8 mouse cellular contexts compared by ENCODE assay signal in the genomic region with DNA sequence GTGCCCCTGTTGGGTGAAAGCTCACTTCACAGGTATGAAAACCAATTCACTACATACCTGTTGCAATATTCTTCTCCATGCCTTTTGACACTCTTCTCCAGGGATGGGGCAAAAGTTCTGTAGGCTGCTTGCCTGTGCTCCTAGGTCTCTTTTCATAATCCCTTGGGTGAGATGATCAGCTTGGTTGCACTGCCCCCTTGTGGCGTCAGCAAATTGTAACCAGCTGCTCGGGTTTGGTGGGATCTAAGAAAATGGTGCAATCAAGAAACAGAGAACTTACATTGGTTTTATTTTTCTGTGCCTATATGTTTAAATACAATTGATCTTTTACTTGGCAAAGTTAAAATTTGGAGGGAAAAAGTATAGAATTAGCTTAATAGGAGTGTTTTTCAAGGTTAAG.
A peak's percentile ranks its signal among the peaks of the same experiment; 100 is the strongest.
DNase-seq lines count a peak whose midpoint lies in the region; ATAC-seq and TF ChIP-seq lines count a peak whose summit lies in the region.

No protein-coding gene starts in this region.

- no peak overlapping the region for H3K9ac ChIP-seq in forebrain, embryonic 14.5 days (ENCODE audit: low read length)
- no peak overlapping the region for H3K9ac ChIP-seq in kidney, postnatal 0 days (ENCODE audit: low read depth, low read length)
- H3K9ac ChIP-seq in liver, embryonic 11.5 days (ENCODE audit: low read depth, low read length): no peak overlapping the region

- peak; percentile 91 for TF ChIP-seq CTCF in kidney, postnatal 0 days (IDR thresholded peaks at IDR 0.05; ENCODE audit: low read depth)

- H3K4me3 ChIP-seq in forebrain, embryonic 14.5 days (ENCODE audit: low read depth, low read length): no peak overlapping the region
- H3K4me3 ChIP-seq in kidney, postnatal 0 days (replicated peaks; ENCODE audit: low read depth, low read length): no peak overlapping the region
- H3K4me3 ChIP-seq in liver, embryonic 11.5 days (ENCODE audit: low read depth, low read length): no peak overlapping the region

- peak; percentile 9 to 54 for DNase-seq in urinary bladder, adult 18-20 months (ENCODE audit: low spot score in 2 of 2)
- no peak for DNase-seq in urinary bladder, postnatal 10 days (ENCODE audit: low spot score)
- DNase-seq in brain, embryonic 18.5 days (ENCODE audit: low read depth, low spot score): peak; percentile 58
- peak; percentile 89 for DNase-seq in forebrain, embryonic 14.5 days (ENCODE audit: low spot score)
- DNase-seq in kidney, postnatal 0 days (ENCODE audit: low spot score): peak; percentile 80
- peak; percentile 63 for DNase-seq in liver, embryonic 11.5 days (ENCODE audit: low spot score)
- peak; percentile 79 for DNase-seq in right cerebral cortex, adult 18-20 months

- no peak overlapping the region for H3K4me2 ChIP-seq in forebrain, embryonic 14.5 days (ENCODE audit: low read length)
- no peak overlapping the region for H3K4me2 ChIP-seq in kidney, postnatal 0 days (ENCODE audit: low read length)
- no peak overlapping the region for H3K4me2 ChIP-seq in liver, embryonic 11.5 days

- WGBS in forebrain, embryonic 14.5 days: 0% methylated on average over 2 of the region's 2 CpGs
- WGBS in kidney, postnatal 0 days: 1% methylated on average over 2 of the region's 2 CpGs
- WGBS in liver, embryonic 11.5 days: 0% methylated on average over 2 of the region's 2 CpGs

- H3K4me1 ChIP-seq in forebrain, embryonic 14.5 days (ENCODE audit: control insufficient read depth, insufficient read depth, low read length): no peaks in the 10 kb centered on the region
- no peaks in the 10 kb centered on the region for H3K4me1 ChIP-seq in kidney, postnatal 0 days (replicated peaks; ENCODE audit: insufficient read depth, low read length)
- H3K4me1 ChIP-seq in liver, embryonic 11.5 days (replicated peaks; ENCODE audit: control insufficient read depth, insufficient read depth, low read length): no peaks in the 10 kb centered on the region

- no peak overlapping the region for H3K27ac ChIP-seq in forebrain, embryonic 14.5 days (ENCODE audit: low read depth, low read length)
- no peak overlapping the region for H3K27ac ChIP-seq in kidney, postnatal 0 days
- H3K27ac ChIP-seq in liver, embryonic 11.5 days (ENCODE audit: low read depth, low read length): no peak overlapping the region

- H3K9me3 ChIP-seq in forebrain, embryonic 14.5 days (replicated peaks; ENCODE audit: control insufficient read depth, low read length): no peaks in the 10 kb centered on the region
- no peaks in the 10 kb centered on the region for H3K9me3 ChIP-seq in kidney, postnatal 0 days (replicated peaks; ENCODE audit: low read length)
- H3K9me3 ChIP-seq in liver, embryonic 11.5 days (ENCODE audit: control insufficient read depth, low read length): no peaks in the 10 kb centered on the region

- H3K27me3 ChIP-seq in forebrain, embryonic 14.5 days (replicated peaks; ENCODE audit: control insufficient read depth, insufficient read depth, low read length): no peaks in the 10 kb centered on the region
- H3K27me3 ChIP-seq in kidney, postnatal 0 days (ENCODE audit: insufficient read depth, low read length): no peaks in the 10 kb centered on the region
- H3K27me3 ChIP-seq in liver, embryonic 11.5 days (replicated peaks; ENCODE audit: control insufficient read depth, insufficient read depth, low read length): no peaks in the 10 kb centered on the region

- H3K36me3 ChIP-seq in forebrain, embryonic 14.5 days (ENCODE audit: control insufficient read depth, insufficient read depth, low read length): no peaks in the 10 kb centered on the region
- H3K36me3 ChIP-seq in kidney, postnatal 0 days (ENCODE audit: insufficient read depth, low read length): no peaks in the 10 kb centered on the region
- H3K36me3 ChIP-seq in liver, embryonic 11.5 days (ENCODE audit: control insufficient read depth, insufficient read depth, low read length): no peaks in the 10 kb centered on the region

- peak; percentile 38; the same call in 1 of the 2 replicates for ATAC-seq in forebrain, embryonic 14.5 days
- no peak for ATAC-seq in kidney, postnatal 0 days (replicated peaks; ENCODE audit: low FRiP score, low read depth)
- ATAC-seq in liver, embryonic 11.5 days (replicated peaks; ENCODE audit: low FRiP score): no peak
- no peak for ATAC-seq in activated CD4-positive, CD25-positive, alpha-beta regulatory T cell, adult 4 months
